In the genomic region with DNA sequence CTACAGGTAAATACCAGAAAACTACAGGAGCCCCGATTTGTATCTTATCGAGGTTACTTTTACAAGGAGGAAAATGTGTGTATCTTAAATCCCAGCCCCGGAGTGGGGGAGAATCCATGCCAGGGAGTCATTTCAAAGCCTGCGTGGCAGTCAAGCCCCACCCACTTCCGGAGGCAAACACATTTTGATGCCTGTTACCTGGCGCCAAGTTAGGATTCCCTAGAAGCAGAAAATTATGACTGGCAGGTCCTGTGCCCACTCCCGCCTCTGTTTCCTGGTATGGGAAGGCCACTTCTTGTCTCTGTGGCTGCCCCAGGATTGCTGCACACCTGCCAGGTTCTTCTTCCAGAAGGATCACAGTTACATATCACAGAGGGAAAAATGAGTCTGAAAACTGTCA, we compare ENCODE assay signal across 8 mouse cellular contexts. TPM values are rescaled to one million over a fixed set of nuclear protein-coding genes. Genes with fewer than 3 reads are reported as not detected.
DNase-seq lines count a peak whose midpoint lies in the region; ATAC-seq and TF ChIP-seq lines count a peak whose summit lies in the region.

No protein-coding gene starts in this region.

- no peaks in the 10 kb centered on the region for H3K9me3 ChIP-seq in ES-Bruce4 (replicated peaks; ENCODE audit: control insufficient read depth, insufficient read depth, low read length, poor library complexity, severe bottlenecking)
- H3K9me3 ChIP-seq in hindbrain, embryonic 15.5 days = no peaks in the 10 kb centered on the region
- no peaks in the 10 kb centered on the region for H3K9me3 ChIP-seq in lung, embryonic 14.5 days (ENCODE audit: low read depth, low read length)

- H3K36me3 ChIP-seq in ES-Bruce4 (ENCODE audit: control insufficient read depth, insufficient read depth, low read length, poor library complexity, severe bottlenecking) = peaks cover 3% of the 10 kb centered on the region
- no peaks in the 10 kb centered on the region; the same call in 1 of the 2 replicates for H3K36me3 ChIP-seq in hindbrain, embryonic 15.5 days
- no peaks in the 10 kb centered on the region for H3K36me3 ChIP-seq in lung, embryonic 14.5 days (ENCODE audit: insufficient read depth)

- peak; percentile 30 for DNase-seq in cerebellum, adult 11-12 months
- DNase-seq in cerebellum, postnatal 4 days (ENCODE audit: low spot score in 2 of 2) = no peak
- DNase-seq in lung, embryonic 14.5 days = no peak
- DNase-seq in gastrocnemius, postnatal 4 days (ENCODE audit: low spot score in 2 of 2) = no peak
- no peak for DNase-seq in ovary, postnatal 14 days (ENCODE audit: low spot score)

- peak overlapping the region; percentile 96 for H3K9ac ChIP-seq in ES-Bruce4 (ENCODE audit: low read depth, poor library complexity, severe bottlenecking)
- H3K9ac ChIP-seq in hindbrain, embryonic 15.5 days = peak overlapping the region; percentile 66; the same call in 1 of the 2 replicates
- H3K9ac ChIP-seq in lung, embryonic 14.5 days = peak overlapping the region; percentile 79; the same call in 1 of the 2 replicates

- no peak overlapping the region for H3K27ac ChIP-seq in ES-Bruce4 (ENCODE audit: insufficient read depth, low read length)
- 0 out of 2 replicates have a peak overlapping the region, but pooled peaks have one; percentile 32 for H3K27ac ChIP-seq in hindbrain, embryonic 15.5 days (replicated peaks)
- H3K27ac ChIP-seq in lung, embryonic 14.5 days (ENCODE audit: low read depth) = no peak overlapping the region

- no peak for TF ChIP-seq CTCF in ES-Bruce4 (IDR thresholded peaks at IDR 0.05; ENCODE audit: low read depth, low read length)
- TF ChIP-seq CTCF in lung, embryonic 14.5 days (IDR thresholded peaks at IDR 0.05; ENCODE audit: low read depth) = no peak

- no peak for TF ChIP-seq EP300 in ES-Bruce4 (IDR thresholded peaks at IDR 0.05; ENCODE audit: insufficient read depth, low read depth, low read length)

- 42% methylated on average over 7 of the region's 7 CpGs for WGBS in hindbrain, embryonic 15.5 days
- WGBS in lung, embryonic 14.5 days = 47% methylated on average over 7 of the region's 7 CpGs

- peak overlapping the region; percentile 86 for H3K4me2 ChIP-seq in hindbrain, embryonic 15.5 days
- peak overlapping the region; percentile 96 for H3K4me2 ChIP-seq in lung, embryonic 14.5 days

- no peak overlapping the region for H3K4me3 ChIP-seq in ES-Bruce4 (ENCODE audit: low read depth, low read length)
- H3K4me3 ChIP-seq in hindbrain, embryonic 15.5 days = peak overlapping the region; percentile 75
- peak overlapping the region; percentile 64 for H3K4me3 ChIP-seq in lung, embryonic 14.5 days (ENCODE audit: low read depth, low read length)

- no peak for ATAC-seq in hindbrain, embryonic 15.5 days (ENCODE audit: low FRiP score, low read depth)
- no peak for ATAC-seq in lung, embryonic 14.5 days (ENCODE audit: insufficient read depth)
- no peak for ATAC-seq in frontal cortex, adult (ENCODE audit: low TSS enrichment)

- no peak for TF ChIP-seq POLR2A in ES-Bruce4 (IDR thresholded peaks at IDR 0.05; ENCODE audit: insufficient read depth, low read length)

- H3K4me1 ChIP-seq in ES-Bruce4 (ENCODE audit: control insufficient read depth, insufficient read depth, low read length) = peaks cover 14% of the 10 kb centered on the region
- peaks cover 53% of the 10 kb centered on the region for H3K4me1 ChIP-seq in hindbrain, embryonic 15.5 days (replicated peaks)
- H3K4me1 ChIP-seq in lung, embryonic 14.5 days (ENCODE audit: insufficient read depth) = peaks cover 6% of the 10 kb centered on the region; the same call in 1 of the 2 replicates

- no peaks in the 10 kb centered on the region for H3K27me3 ChIP-seq in ES-Bruce4 (ENCODE audit: control insufficient read depth, insufficient read depth, low read length, poor library complexity, severe bottlenecking)
- H3K27me3 ChIP-seq in hindbrain, embryonic 15.5 days = no peaks in the 10 kb centered on the region
- H3K27me3 ChIP-seq in lung, embryonic 14.5 days (ENCODE audit: insufficient read depth, low read length) = peaks cover 28% of the 10 kb centered on the region

RNA-seq across cellular contexts. Expression of gene Ccdc88c, which starts 2.3 kb away (rescaled TPM):
- polyA plus RNA-seq in ES-Bruce4 (2011; ENCODE audit: insufficient read depth, insufficient read length, low read depth, missing spikeins) = 69.0 and 73.5 TPM in 2 replicates
- 10.6 and 11.8 TPM in 2 replicates for polyA plus RNA-seq in hindbrain, embryonic 15.5 days (2015; fragmentation: Nextera tagmentation; extraction: Ambion mirVana)
- polyA plus RNA-seq in lung, embryonic 14.5 days (2014; fragmentation: Nextera tagmentation; extraction: Ambion mirVana) = 14.0 and 15.3 TPM in 2 replicates
- total RNA-seq in gastrocnemius, postnatal 4 days (2021) = 10 to 100 TPM; 51.1 to 57.3 TPM

RNA-seq across cellular contexts. Expression of gene Ppp4r3a, which starts 57.0 kb away (rescaled TPM):
- polyA plus RNA-seq in ES-Bruce4 (2011; ENCODE audit: insufficient read depth, insufficient read length, low read depth, missing spikeins) = 125 and 144 TPM in 2 replicates
- polyA plus RNA-seq in hindbrain, embryonic 15.5 days (2015; fragmentation: Nextera tagmentation; extraction: Ambion mirVana) = 27.0 and 28.1 TPM in 2 replicates
- polyA plus RNA-seq in lung, embryonic 14.5 days (2014; fragmentation: Nextera tagmentation; extraction: Ambion mirVana) = 53.6 and 55.9 TPM in 2 replicates
- total RNA-seq in gastrocnemius, postnatal 4 days (2021) = 10 to 100 TPM; 41.5 to 45.7 TPM
